Mouse (Mus musculus) forebrain, embryonic 14.5 days (tissue): ENCODE measurements at regions not wholly inside any gene's neighbourhood (a gene's known extent, or its start where the extent isn't known, plus 50 kb on each side); places are given as distances from the start of the nearest gene placed in this dataset.
A peak's percentile ranks its signal among the peaks of the same experiment; 100 is the strongest.

Source experiments
- ATAC-seq: fragments of 200-750 bp; cut with Nextera tagmentation; 2 replicates; pipeline ENCODE4 v1.8.0; 2017; ENCODE audit warnings: mild to moderate bottlenecking, moderate library complexity
- DNase-seq: peaks from one replicate; pipeline ENCODE4 v3.0.0-alpha.2; 2015; ENCODE audit warnings: low spot score
- H3K27ac ChIP-seq: fragments of 300-500 bp; sonication (generic); 2 replicates; pipeline ENCODE4 v1.5.1; 2014; ENCODE audit warnings: low read depth, mild to moderate bottlenecking, control low read depth, low read length, moderate library complexity
- H3K27me3 ChIP-seq: fragments of 300-500 bp; sonication (generic); replicated peaks from 2 replicates; pipeline ENCODE4 v1.6.1; 2014; ENCODE audit warnings: low read length, control low read depth, mixed read lengths; ENCODE audit not compliant: control insufficient read depth, insufficient read depth
- H3K36me3 ChIP-seq: fragments of 300-500 bp; sonication (generic); 2 replicates; pipeline ENCODE4 v1.6.1; 2014; ENCODE audit warnings: low read length, control low read depth; ENCODE audit not compliant: control insufficient read depth, insufficient read depth
- H3K4me1 ChIP-seq: fragments of 300-500 bp; sonication (generic); 2 replicates; pipeline ENCODE4 v1.6.1; 2014; ENCODE audit warnings: antibody characterized with exemption, low read length, control low read depth; ENCODE audit not compliant: control insufficient read depth, insufficient read depth
- H3K4me2 ChIP-seq: fragments of 300-500 bp; sonication (generic); 2 replicates; pipeline ENCODE4 v1.6.1; 2014; ENCODE audit warnings: mild to moderate bottlenecking, control low read depth, low read length
- H3K4me3 ChIP-seq: fragments of 300-500 bp; sonication (generic); 2 replicates; pipeline ENCODE4 v1.5.1; 2014; ENCODE audit warnings: low read depth, low read length, control low read depth
- H3K9ac ChIP-seq: fragments of 300-500 bp; sonication (generic); 2 replicates; pipeline ENCODE4 v1.6.1; 2014; ENCODE audit warnings: mild to moderate bottlenecking, low read length, control low read depth, moderate library complexity
- H3K9me3 ChIP-seq: fragments of 300-500 bp; sonication (generic); replicated peaks from 2 replicates; pipeline ENCODE4 v1.6.1; 2016; ENCODE audit warnings: low read length, control low read depth, mixed read lengths; ENCODE audit not compliant: control insufficient read depth
- WGBS: fragments of 180-500 bp; shearing (Covaris S2); extraction: QIAGEN DNeasy Blood & Tissue Kit; methylation state at CpG from one replicate; pipeline ENCODE4 v1.1.7; 2014; 5-methylcytosine and 5-hydroxymethylcytosine counted together

GRCm38 (mm10) chrX:166660715-166661042, 75.2 kb upstream of the Egfl6 start:
- Histone ChIP-seq H3K9me3 (no peaks in the 10 kb centered on the region), H3K4me2 (no peak overlapping the region; the same call in 1 of the 2 replicates), H3K9ac (no peak overlapping the region), H3K27ac (no peak overlapping the region), H3K27me3 (no peaks in the 10 kb centered on the region), H3K4me1 (no peaks in the 10 kb centered on the region), H3K4me3 (no peak overlapping the region), H3K36me3 (no peaks in the 10 kb centered on the region)
- WGBS, result 31% methylated on average over 6 of the region's 6 CpGs
- DNase-seq (no peak), ATAC-seq (no peak)

DNA sequence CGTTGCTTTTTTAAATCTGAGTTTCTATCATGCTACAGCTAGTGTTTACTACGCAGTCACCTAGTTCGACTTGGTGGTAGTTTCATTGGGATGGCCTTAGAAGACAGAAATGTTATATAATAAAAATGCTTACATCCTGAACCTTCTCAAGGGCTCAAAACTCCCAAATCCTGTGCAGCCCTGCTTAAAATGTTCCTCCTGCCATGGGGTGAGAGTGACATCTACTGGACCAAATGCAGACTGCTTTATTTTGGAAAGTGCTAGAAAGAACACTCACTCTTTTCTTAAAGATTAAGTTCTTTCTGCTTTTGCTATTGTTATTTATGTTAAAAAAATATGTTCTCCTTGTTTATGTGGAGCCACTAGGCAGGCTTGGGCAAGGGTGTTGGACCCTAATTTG, 66.9 kb upstream of the Egfl6 start:
- DNase-seq (peak; percentile 70), ATAC-seq (no peak)
- WGBS, result 70% methylated on average over 3 of the region's 3 CpGs

GRCm38 (mm10) chrX:166645713-166646112, 60.2 kb upstream of the Egfl6 start:
- no peak overlapping the region for H3K4me3 ChIP-seq
- H3K9ac ChIP-seq, result no peak overlapping the region
- H3K27me3 ChIP-seq, result no peaks in the 10 kb centered on the region
- 68% methylated on average over 7 of the region's 7 CpGs for WGBS
- no peaks in the 10 kb centered on the region for H3K9me3 ChIP-seq
- no peaks in the 10 kb centered on the region for H3K4me1 ChIP-seq
- no peak overlapping the region for H3K4me2 ChIP-seq
- DNase-seq, result no peak
- no peak overlapping the region for H3K27ac ChIP-seq
- H3K36me3 ChIP-seq, result no peaks in the 10 kb centered on the region
- peak; percentile 40; the same call in 1 of the 2 replicates for ATAC-seq

More for the DNA sequence above, 66.9 kb upstream of the Egfl6 start:
- H3K27me3 ChIP-seq, result no peaks in the 10 kb centered on the region
- H3K4me3 ChIP-seq, result no peak overlapping the region
- H3K27ac ChIP-seq, result no peak overlapping the region
- no peak overlapping the region for H3K9ac ChIP-seq
- H3K9me3 ChIP-seq, result no peaks in the 10 kb centered on the region
- H3K4me1 ChIP-seq, result no peaks in the 10 kb centered on the region
- no peak overlapping the region for H3K4me2 ChIP-seq
- no peaks in the 10 kb centered on the region for H3K36me3 ChIP-seq

- 46% methylated on average over 3 of the region's 3 CpGs for WGBS
- Histone ChIP-seq H3K4me2 (no peak overlapping the region), H3K4me1 (no peaks in the 10 kb centered on the region), H3K27me3 (no peaks in the 10 kb centered on the region), H3K27ac (no peak overlapping the region), H3K9ac (no peak overlapping the region), H3K36me3 (no peaks in the 10 kb centered on the region), H3K9me3 (no peaks in the 10 kb centered on the region), H3K4me3 (no peak overlapping the region)
- DNase-seq (no peak), ATAC-seq (no peak)
Measured at GRCm38 (mm10) chrX:166641256-166641655, 55.7 kb upstream of the Egfl6 start.

- DNase-seq (no peak), ATAC-seq (no peak)
- Histone ChIP-seq H3K9ac (no peak overlapping the region), H3K36me3 (no peaks in the 10 kb centered on the region), H3K9me3 (no peaks in the 10 kb centered on the region), H3K4me1 (no peaks in the 10 kb centered on the region), H3K27ac (no peak overlapping the region), H3K4me3 (no peak overlapping the region), H3K4me2 (no peak overlapping the region), H3K27me3 (no peaks in the 10 kb centered on the region)
- 93% methylated on average over 1 of the region's 1 CpGs for WGBS
Measured at GRCm38 (mm10) chrX:166640258-166640657, 54.7 kb upstream of the Egfl6 start.
